Mouse (Mus musculus) gastrocnemius, adult 2 months (tissue): ENCODE results near the gene Glis1. TPM values are rescaled to one million over a fixed set of nuclear protein-coding genes. Genes with fewer than 3 reads are reported as not detected.

Source experiments
- DNase-seq: peaks from one replicate; pipeline ENCODE4 v3.0.0; 2022
- H3K27ac ChIP-seq: fragments of 200-600 bp; 2 replicates; pipeline ENCODE4 v1.8.1; 2022; ENCODE audit warnings: mild to moderate bottlenecking
- H3K4me3 ChIP-seq: fragments of 200-600 bp; 2 replicates; pipeline ENCODE4 v1.8.1; 2022; ENCODE audit warnings: mild to moderate bottlenecking, moderate library complexity
- CTCF ChIP-seq: fragments of 200-600 bp; IDR thresholded peaks from 2 replicates; pipeline ENCODE4 v1.8.1; 2022; ENCODE audit warnings: antibody characterized with exemption, mild to moderate bottlenecking, moderate library complexity
- intact Hi-C: fragments of 180-260 bp; cut with DNase I; formaldehyde crosslinking; loops from one replicate; pipeline ENCODE4 v1.15.1; 2025
- microRNA-seq: library from miRNA; unstranded; fragments of <30 nt; microRNA quantifications from one replicate; pipeline ENCODE4 v1.2.0, GENCODE M21; 2021
- total RNA-seq, 2 experiments: library from RNA; stranded (reverse); gene quantifications; 2 replicates each; pipeline ENCODE4 v1.2.3; 2021

Gene Glis1
- total RNA-seq, 2 experiments from 2014 or later = 0.15 to 0.20 TPM

DNA sequence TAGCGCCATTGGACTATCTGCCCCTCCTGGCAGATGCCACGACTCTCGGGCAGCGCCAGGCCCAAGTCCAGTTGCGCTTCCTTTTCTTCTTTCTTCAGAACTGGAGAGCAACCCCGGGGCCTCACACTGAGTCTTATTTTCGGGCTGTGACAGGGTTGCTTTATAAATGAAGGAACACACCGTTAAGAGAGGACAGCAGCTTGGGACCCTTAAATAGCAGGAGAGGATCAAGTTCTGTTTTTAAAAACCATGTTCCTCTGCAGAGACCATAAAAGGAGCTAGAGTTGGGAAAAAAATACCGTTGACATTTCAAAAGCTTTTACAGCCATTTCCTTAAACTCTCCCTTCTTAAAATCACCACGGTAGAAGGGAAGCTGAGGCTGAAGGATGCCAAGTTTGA is 241.3 kb downstream of the Glis1 start:
- Histone ChIP-seq H3K4me3 (no peak overlapping the region), H3K27ac (no peak overlapping the region)
- TF ChIP-seq CTCF = no peak
- no peak for DNase-seq
- intact Hi-C loops = no loop called here

DNA sequence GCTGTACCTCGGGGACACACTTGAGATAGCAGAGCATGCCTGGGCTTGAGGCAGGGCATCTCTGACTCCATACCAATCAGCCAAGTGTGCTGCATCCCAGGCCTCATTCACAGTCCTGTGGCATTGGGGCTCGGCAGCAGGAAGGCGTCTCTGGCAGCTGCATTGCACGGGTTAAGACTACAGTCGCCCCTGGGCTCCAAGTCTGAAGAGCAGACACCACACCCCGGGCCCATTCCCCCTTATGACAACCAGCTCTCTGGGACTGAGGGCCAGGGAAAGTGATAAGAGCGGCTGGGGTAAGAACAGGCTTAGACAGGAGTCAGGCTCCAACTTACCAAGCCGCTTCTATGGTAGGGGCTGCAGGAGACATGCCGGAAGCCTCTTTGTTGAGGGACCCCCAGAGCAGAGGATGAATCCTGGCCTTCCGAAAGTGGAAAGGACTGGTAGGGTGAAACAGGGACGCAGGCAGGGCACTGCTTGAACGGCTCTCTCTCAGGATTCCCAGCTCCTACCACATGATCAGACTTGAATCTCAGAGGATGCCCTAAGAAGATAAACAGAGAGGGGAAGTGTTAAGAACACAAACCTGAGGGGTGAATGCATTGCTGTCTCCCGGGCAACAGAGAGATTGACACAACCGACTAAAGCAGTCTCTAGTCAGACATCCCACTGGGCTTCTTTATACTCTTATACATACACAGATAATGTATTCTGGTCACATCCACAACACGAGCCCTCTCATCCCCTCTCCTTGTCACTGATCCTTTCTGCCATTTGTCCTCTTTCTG is 246.1 kb downstream of the Glis1 start:
- Histone ChIP-seq H3K4me3 (no peak overlapping the region), H3K27ac (no peak overlapping the region)
- DNase-seq = no peak
- TF ChIP-seq CTCF = no peak
- intact Hi-C loops = no loop called here

DNA sequence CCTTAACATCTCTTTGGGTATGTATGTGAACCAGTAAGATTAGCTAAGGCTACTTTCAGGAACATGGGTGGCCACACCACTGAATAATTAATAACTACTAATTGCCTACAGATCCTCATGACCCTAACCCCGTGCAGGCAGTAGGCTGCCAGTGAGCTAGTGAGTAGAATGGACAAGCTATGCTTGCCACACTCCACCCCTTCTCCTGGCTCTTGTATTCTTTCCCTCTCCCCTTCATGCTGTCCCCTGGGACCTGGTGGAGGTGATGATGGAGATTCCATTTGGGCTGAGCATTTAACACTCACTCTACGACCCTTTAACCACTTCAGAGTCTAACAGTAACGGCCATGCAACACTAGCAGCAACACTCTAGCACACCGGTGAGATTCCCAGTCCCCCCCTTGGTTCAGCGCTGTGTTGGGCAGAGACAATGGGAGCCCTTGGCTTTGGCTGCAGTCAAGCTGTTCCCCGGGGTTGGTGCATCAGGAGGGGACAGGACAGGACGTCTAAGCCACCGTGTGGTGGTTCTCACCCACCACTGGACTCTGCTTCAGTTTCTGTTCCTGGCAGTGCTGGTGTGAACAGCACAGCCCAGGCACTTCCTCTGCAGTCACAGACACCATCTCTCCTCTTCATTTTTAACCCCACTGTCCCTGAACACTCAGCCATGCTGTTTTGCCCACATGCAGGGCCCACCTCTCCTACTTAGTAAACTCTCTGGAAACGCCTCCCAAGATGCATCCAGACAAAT is 246.9 kb downstream of the Glis1 start:
- no peak overlapping the region for H3K4me3 ChIP-seq
- intact Hi-C loops = no loop called here
- DNase-seq = no peak
- H3K27ac ChIP-seq = no peak overlapping the region
- TF ChIP-seq CTCF = no peak

DNA sequence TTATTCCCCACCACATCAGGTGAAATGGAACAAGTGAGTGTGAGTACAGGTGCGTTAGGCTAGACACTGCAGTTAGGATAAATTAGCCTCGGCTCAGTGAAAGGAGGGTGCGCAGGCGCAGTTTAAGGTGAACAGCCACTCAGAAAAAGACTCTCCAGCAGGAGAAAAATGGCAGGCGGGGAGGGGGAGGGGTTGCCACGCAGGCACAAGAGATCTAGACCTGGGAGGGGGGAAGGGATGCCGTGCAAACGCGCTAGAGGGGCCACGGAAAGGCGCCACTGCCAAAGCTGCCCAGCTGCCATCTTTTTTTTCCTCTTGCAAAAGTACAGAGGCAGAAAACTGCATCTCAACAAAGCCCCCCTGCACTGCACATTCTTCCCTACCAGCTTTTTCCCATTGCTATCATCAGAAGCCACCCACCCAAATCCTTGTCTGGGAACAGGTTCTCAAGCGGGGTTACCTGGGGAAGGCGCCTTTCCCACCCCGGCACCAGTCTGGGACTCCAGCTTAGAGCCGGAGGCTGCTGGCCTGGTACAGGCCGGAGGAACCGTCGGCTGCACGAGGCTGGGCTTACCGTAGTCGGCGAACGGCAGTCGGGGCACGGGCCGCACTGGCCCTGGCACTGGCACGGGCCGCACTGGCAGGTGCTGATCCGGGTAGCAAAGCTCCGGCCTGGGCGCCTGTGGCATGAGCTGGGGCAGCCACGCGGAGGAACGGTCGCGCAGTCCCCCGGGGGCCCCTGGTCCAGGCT is 248.8 kb downstream of the Glis1 start:
- no peak for TF ChIP-seq CTCF
- intact Hi-C loops = no loop called here
- DNase-seq = no peak
- H3K4me3 ChIP-seq = no peak overlapping the region
- H3K27ac ChIP-seq = no peak overlapping the region

DNA sequence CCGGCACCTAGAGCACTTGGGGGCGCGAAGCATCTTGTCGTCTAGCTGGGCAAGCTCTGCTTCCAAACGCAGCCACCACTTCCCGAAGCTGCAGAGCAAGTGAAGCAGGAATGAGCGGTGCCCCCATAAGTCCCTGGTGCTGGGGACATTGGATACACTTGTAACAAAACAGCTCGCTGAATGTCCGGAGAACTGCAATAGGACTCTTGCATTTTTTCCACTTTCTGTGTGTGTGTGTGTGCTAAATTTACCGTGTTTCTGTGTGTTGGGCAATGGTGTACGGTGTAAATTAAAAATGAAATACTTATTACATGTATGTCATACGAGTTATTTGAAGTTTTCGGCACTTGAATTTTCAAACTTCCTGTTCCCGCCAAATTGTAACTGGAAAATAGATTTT is 249.7 kb downstream of the Glis1 start, which contains the start of gene Dmrtb1:
Gene Dmrtb1 (minus strand): TSS at position 101 of the 400 bp plus-strand sequence.
- DNase-seq = no peak
- Histone ChIP-seq H3K4me3 (no peak within 1 kb of the TSS), H3K27ac (no peak within 1 kb of the TSS)
- intact Hi-C loops = no loop called here
- no peak for TF ChIP-seq CTCF

Small RNA genes lying within 50 kb of the gene (microRNA-seq; reads per million reads assigned to microRNA genes)
- gene Gm24804 = not detected

Other genes with a start within 250 kb of the Glis1 start
- gene Ldlrad1, start 225.4 kb upstream of the Glis1 start, total RNA-seq = not detected
- 1 to 10 TPM; 8.0 to 8.2 TPM for gene Lrrc42, start 181.1 kb upstream of the Glis1 start, total RNA-seq
- 10 to 100 TPM in 1 of 2 experiments, 1 to 10 TPM in 1; 8.1 to 10.8 TPM for gene Hspb11, start 181.0 kb upstream of the Glis1 start, total RNA-seq
- under 1 TPM in 1 of 2 experiments, not detected in 1; 0.22 TPM for gene Dio1, start 127.4 kb upstream of the Glis1 start, total RNA-seq
- 10 to 100 TPM in 1 of 2 experiments, 1 to 10 TPM in 1; 8.2 to 10.1 TPM for gene Yipf1, start 120.2 kb upstream of the Glis1 start, total RNA-seq
- gene Ndc1, start 66.8 kb upstream of the Glis1 start, total RNA-seq = 1 to 10 TPM; 6.0 to 8.4 TPM
- not detected for gene Dmrtb1, start 249.6 kb downstream of the Glis1 start, total RNA-seq